Mouse (Mus musculus) MEL (cell line): ENCODE results near the gene Zfp799. TPM values are rescaled to one million over a fixed set of nuclear protein-coding genes. Genes with fewer than 3 reads are reported as not detected.
"Not testable (repeated sequence)": the region's sequence is repeated elsewhere in the genome, so short reads cannot be mapped to it uniquely, and the experiment has no call there.

ENCODE experiments used
- DNase-seq: peaks from one replicate; pipeline ENCODE4 v3.0.0; 2011; ENCODE audit warnings: low read depth, low spot score
- H3K27ac ChIP-seq: 2 replicates; pipeline ENCODE4 v1.5.1; 2012; ENCODE audit warnings: low read depth, mild to moderate bottlenecking, control low read depth, low read length, moderate library complexity; ENCODE audit not compliant: control insufficient read depth
- H3K27me3 ChIP-seq, 2 experiments: fragments of 150-350 bp in 1 of 2; sonication (generic) in 1 of 2; 2 replicates each; pipeline ENCODE4 v1.6.1; 2012; ENCODE audit warnings: low read length in 2 of 2, mild to moderate bottlenecking in 2 of 2, improper control_type of control experiment in 1 of 2, moderate library complexity in 1 of 2; ENCODE audit not compliant: insufficient read depth in 2 of 2, control insufficient read depth in 1 of 2
- H3K36me3 ChIP-seq, 2 experiments: 2 replicates each; pipeline ENCODE4 v1.6.1; 2012 to 2014; ENCODE audit warnings: low read length in 2 of 2, improper control_type of control experiment in 1 of 2, inconsistent platforms in 1 of 2, mild to moderate bottlenecking in 1 of 2; ENCODE audit not compliant: insufficient read depth in 2 of 2, control insufficient read depth in 1 of 2
- H3K4me1 ChIP-seq, 2 experiments: fragments of 150-350 bp in 1 of 2; sonication (generic) in 1 of 2; 2 replicates each; pipeline ENCODE4 v1.6.1; 2012; ENCODE audit warnings: low read length in 2 of 2, improper control_type of control experiment in 1 of 2, mild to moderate bottlenecking in 1 of 2; ENCODE audit not compliant: insufficient read depth in 2 of 2, control insufficient read depth in 1 of 2
- H3K4me3 ChIP-seq, 2 experiments: fragments of 150-350 bp in 1 of 2; sonication (generic) in 1 of 2; 2 replicates each; pipeline ENCODE4 v1.5.1; 2012; ENCODE audit warnings: low read depth in 2 of 2, low read length in 2 of 2, mild to moderate bottlenecking in 2 of 2, moderate library complexity in 2 of 2, control low read depth in 1 of 2, improper control_type of control experiment in 1 of 2; ENCODE audit not compliant: control insufficient read depth in 1 of 2, insufficient read depth in 1 of 2
- H3K79me2 ChIP-seq: 2 replicates; pipeline ENCODE4 v1.6.1; 2012; ENCODE audit warnings: mild to moderate bottlenecking, low read length, moderate library complexity; ENCODE audit not compliant: control insufficient read depth, poor library complexity, insufficient read depth
- H3K9ac ChIP-seq: 2 replicates; pipeline ENCODE4 v1.6.1; 2012; ENCODE audit warnings: low read depth, mild to moderate bottlenecking, control low read depth, low read length, moderate library complexity; ENCODE audit not compliant: control insufficient read depth, poor library complexity, severe bottlenecking
- H3K9me3 ChIP-seq: fragments of 150-350 bp; sonication (generic); replicated peaks from 2 replicates; pipeline ENCODE4 v1.6.1; 2012; ENCODE audit warnings: mild to moderate bottlenecking, low read length, improper control_type of control experiment, moderate library complexity; ENCODE audit not compliant: insufficient read depth
- CHD1 ChIP-seq: IDR thresholded peaks from 2 replicates; pipeline ENCODE4 v1.6.1; 2012; ENCODE audit warnings: low read depth, mild to moderate bottlenecking, inconsistent platforms, low read length, improper control_type of control experiment
- CTCF ChIP-seq, 3 experiments: IDR thresholded peaks in 2 of 3; conservative IDR thresholded peaks in 1 of 3; 2 replicates each; pipeline ENCODE4 v1.5.1; 2011 to 2012; ENCODE audit warnings: low read length in 3 of 3, low read depth in 2 of 3, mild to moderate bottlenecking in 2 of 3, improper control_type of control experiment in 1 of 3, inconsistent platforms in 1 of 3, mixed read lengths in 1 of 3, moderate library complexity in 1 of 3; ENCODE audit not compliant: control insufficient read depth in 1 of 3, insufficient read depth in 1 of 3, poor library complexity in 1 of 3, severe bottlenecking in 1 of 3
- GABPA ChIP-seq: IDR thresholded peaks from 2 replicates; pipeline ENCODE4 v1.6.1; 2012; ENCODE audit warnings: low read depth, mild to moderate bottlenecking, inconsistent platforms, low read length, improper control_type of control experiment, moderate library complexity
- GATA1 ChIP-seq: IDR thresholded peaks from 2 replicates; pipeline ENCODE4 v1.6.1; 2011; ENCODE audit warnings: low read depth, low read length, improper control_type of control experiment
- HCFC1 ChIP-seq: IDR thresholded peaks from 2 replicates; pipeline ENCODE4 v1.6.1; 2012; ENCODE audit warnings: low read depth, mild to moderate bottlenecking, inconsistent platforms, low read length, improper control_type of control experiment, moderate library complexity
- MEF2A ChIP-seq: IDR thresholded peaks from 2 replicates; pipeline ENCODE4 v1.6.1; 2014; ENCODE audit warnings: low read depth, mild to moderate bottlenecking, inconsistent platforms, low read length, improper control_type of control experiment; ENCODE audit not compliant: poor library complexity, insufficient replicate concordance, severe bottlenecking; ENCODE audit errors: extremely low read depth
- MYC ChIP-seq: IDR thresholded peaks from 2 replicates; pipeline ENCODE4 v1.6.1; 2011; ENCODE audit warnings: low read depth, mild to moderate bottlenecking, low read length, improper control_type of control experiment, moderate library complexity
- NELFE ChIP-seq: IDR thresholded peaks from 2 replicates; pipeline ENCODE4 v1.6.1; 2011; ENCODE audit warnings: low read depth, low read length, improper control_type of control experiment
- POLR2AphosphoS5 ChIP-seq: IDR thresholded peaks from 2 replicates; pipeline ENCODE4 v1.6.1; 2012; ENCODE audit warnings: low read depth, borderline replicate concordance, mild to moderate bottlenecking, inconsistent platforms, low read length, moderate library complexity, mixed read lengths
- ZMIZ1 ChIP-seq: IDR thresholded peaks from 2 replicates; pipeline ENCODE4 v1.6.1; 2012; ENCODE audit warnings: low read depth, mild to moderate bottlenecking, inconsistent platforms, low read length, improper control_type of control experiment, moderate library complexity
- ZNF384 ChIP-seq: IDR thresholded peaks from 2 replicates; pipeline ENCODE4 v1.6.1; 2012; ENCODE audit warnings: low read depth, mild to moderate bottlenecking, inconsistent platforms, low read length, improper control_type of control experiment
- polyA plus RNA-seq, 2 experiments: library from polyadenylated mRNA; stranded (reverse) in 1 of 2; unstranded in 1 of 2; fragments of >175 nt in 1 of 2; fragments of >200 nt in 1 of 2; gene quantifications; 2 replicates each; pipeline versions ENCODE4 v1.2.1 to v1.2.4; 2012; ENCODE audit warnings: low replicate concordance in 2 of 2, low read depth in 1 of 2; ENCODE audit not compliant: insufficient read length in 2 of 2, insufficient read depth in 1 of 2, missing spikeins in 1 of 2
- total RNA-seq: library from RNA; depleted of rRNA; stranded (reverse); fragments of 300-350 nt; gene quantifications from 2 replicates; pipeline ENCODE4 v1.2.3, GENCODE M21; 2012

Gene Zfp799
- total and polyA plus RNA-seq, 3 experiments: 0.01 TPM; not detected in 2

DNA sequence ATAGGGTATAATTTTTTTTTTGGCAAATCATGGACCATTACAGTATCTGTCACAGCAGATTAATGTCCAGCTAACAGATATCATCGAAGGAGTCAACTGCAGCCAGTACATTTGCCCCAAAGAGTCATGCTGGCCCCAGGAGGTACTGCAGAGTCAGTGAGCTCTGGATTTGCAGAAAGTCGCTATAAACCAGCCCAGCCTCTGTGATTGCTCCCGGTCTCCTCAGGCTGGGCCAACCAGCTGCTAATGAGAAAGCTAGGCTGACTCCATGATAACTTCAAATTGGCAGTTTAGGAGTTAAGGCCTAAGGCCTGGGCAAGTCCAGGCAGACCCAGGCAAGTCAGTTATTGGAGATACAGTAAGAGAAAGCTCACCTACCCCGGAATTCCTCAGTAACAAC, 42.0 kb upstream of the Zfp799 start:
- TF ChIP-seq GABPA (no peak), MEF2A (no peak), GATA1 (no peak), CHD1 (no peak), ZMIZ1 (no peak), MYC (no peak), ZNF384 (no peak), NELFE (no peak), HCFC1 (no peak)
- H3K27ac ChIP-seq: no peak overlapping the region
- no peaks in the 10 kb centered on the region for H3K9me3 ChIP-seq
- H3K4me3 ChIP-seq: no peak overlapping the region
- no peaks in the 10 kb centered on the region for H3K4me1 ChIP-seq
- H3K9ac ChIP-seq: no peak overlapping the region
- H3K79me2 ChIP-seq: no peaks in the 10 kb centered on the region
- DNase-seq: no peak
- no peaks in the 10 kb centered on the region for H3K36me3 ChIP-seq
- no peaks in the 10 kb centered on the region; a peak in 2 of 4 replicates for H3K27me3 ChIP-seq

DNA sequence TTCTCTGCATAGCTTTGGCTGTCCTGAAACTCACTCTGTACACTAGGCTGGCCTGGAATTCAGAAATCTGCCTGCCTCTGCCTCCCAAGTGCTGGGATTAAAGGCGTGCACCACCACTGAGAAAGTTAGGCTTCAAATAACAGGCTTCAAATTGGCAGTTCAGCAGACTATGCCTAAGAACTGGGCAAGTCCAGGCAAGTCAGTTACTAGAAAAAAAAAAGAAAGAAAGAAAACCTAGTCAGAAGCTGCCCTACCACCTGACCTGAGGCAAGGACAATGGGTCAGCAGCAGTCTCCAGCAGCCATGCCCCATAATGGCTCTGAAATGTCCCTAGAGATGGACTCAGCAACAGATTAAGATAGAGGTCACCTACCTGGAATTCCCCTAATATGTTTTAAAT, 41.4 kb upstream of the Zfp799 start:
- DNase-seq: no peak
- H3K27ac ChIP-seq: no peak overlapping the region
- no peak overlapping the region for H3K4me3 ChIP-seq
- H3K9me3 ChIP-seq: no peaks in the 10 kb centered on the region
- no peaks in the 10 kb centered on the region for H3K79me2 ChIP-seq
- no peaks in the 10 kb centered on the region; a peak in 2 of 4 replicates for H3K27me3 ChIP-seq
- no peak overlapping the region for H3K9ac ChIP-seq
- TF ChIP-seq HCFC1 (no peak), POLR2AphosphoS5 (no peak), CTCF (IDR thresholded peaks at IDR 0.05 in 2 of 3, conservative IDR thresholded peaks at IDR 0.05 in 1 of 3; ENCODE audit: control insufficient read depth in 1 of 3, insufficient read depth in 1 of 3, low read depth in 2 of 3, low read length in 3 of 3, poor library complexity in 1 of 3, severe bottlenecking in 1 of 3) (no peak)
- no peaks in the 10 kb centered on the region for H3K4me1 ChIP-seq
- H3K36me3 ChIP-seq: no peaks in the 10 kb centered on the region

DNA sequence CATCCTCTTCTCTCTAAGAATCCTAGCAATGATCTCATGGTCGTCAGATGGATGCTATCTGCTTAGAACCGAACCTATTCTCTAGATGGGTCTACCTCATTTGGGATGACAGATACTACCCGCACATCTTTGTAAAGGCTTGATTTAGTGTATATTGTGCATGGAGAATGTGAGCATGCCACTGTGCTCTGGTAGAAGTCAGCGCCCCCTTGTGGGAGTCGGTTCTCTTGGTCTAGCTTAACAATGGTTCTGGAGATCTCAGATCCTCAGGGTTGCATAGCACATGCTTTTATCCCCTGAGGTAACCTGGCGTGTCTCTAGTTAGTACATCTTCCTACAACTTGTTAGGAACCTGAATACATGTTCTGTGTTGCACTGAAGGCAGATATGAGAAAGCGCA, 37.2 kb upstream of the Zfp799 start:
- not testable (repeated sequence) for H3K4me1 ChIP-seq, H3K36me3 ChIP-seq, H3K9me3 ChIP-seq, H3K27me3 ChIP-seq, H3K79me2 ChIP-seq, H3K9ac ChIP-seq, H3K27ac ChIP-seq, H3K4me3 ChIP-seq, DNase-seq

DNA sequence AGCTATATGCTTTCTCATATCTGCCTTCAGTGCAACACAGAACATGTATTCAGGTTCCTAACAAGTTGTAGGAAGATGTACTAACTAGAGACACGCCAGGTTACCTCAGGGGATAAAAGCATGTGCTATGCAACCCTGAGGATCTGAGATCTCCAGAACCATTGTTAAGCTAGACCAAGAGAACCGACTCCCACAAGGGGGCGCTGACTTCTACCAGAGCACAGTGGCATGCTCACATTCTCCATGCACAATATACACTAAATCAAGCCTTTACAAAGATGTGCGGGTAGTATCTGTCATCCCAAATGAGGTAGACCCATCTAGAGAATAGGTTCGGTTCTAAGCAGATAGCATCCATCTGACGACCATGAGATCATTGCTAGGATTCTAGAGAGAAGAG, 26.7 kb upstream of the Zfp799 start:
- H3K9ac ChIP-seq, H3K4me1 ChIP-seq, H3K36me3 ChIP-seq, H3K79me2 ChIP-seq, DNase-seq, H3K27me3 ChIP-seq, H3K9me3 ChIP-seq, H3K4me3 ChIP-seq, H3K27ac ChIP-seq: not testable (repeated sequence)
